Mouse (Mus musculus) liver, postnatal 0 days (tissue): ENCODE results near the gene Coro1c. TPM values are rescaled to one million over a fixed set of nuclear protein-coding genes. Genes with fewer than 3 reads are reported as not detected.

Experiments
- ATAC-seq: fragments of 200-750 bp; cut with Nextera tagmentation; 2 replicates; pipeline ENCODE4 v1.8.0; 2017; ENCODE audit warnings: mild to moderate bottlenecking, moderate library complexity
- DNase-seq: peaks from one replicate; pipeline ENCODE4 v3.0.0-alpha.2; 2016
- H3K27ac ChIP-seq: fragments of 300-500 bp; sonication (generic); 2 replicates; pipeline ENCODE4 v1.5.1; 2014; ENCODE audit warnings: antibody characterized with exemption, moderate library complexity, mild to moderate bottlenecking, low read depth
- H3K27me3 ChIP-seq: fragments of 300-500 bp; sonication (generic); 2 replicates; pipeline ENCODE4 v1.6.1; 2014; ENCODE audit warnings: low read length, control low read depth, mixed read lengths; ENCODE audit not compliant: insufficient read depth
- H3K36me3 ChIP-seq: fragments of 300-500 bp; sonication (generic); replicated peaks from 2 replicates; pipeline ENCODE4 v1.6.1; 2014; ENCODE audit warnings: mild to moderate bottlenecking, control low read depth, low read length, moderate library complexity, mixed read lengths; ENCODE audit not compliant: insufficient read depth
- H3K4me1 ChIP-seq: fragments of 300-500 bp; sonication (generic); 2 replicates; pipeline ENCODE4 v1.6.1; 2014; ENCODE audit warnings: antibody characterized with exemption, mild to moderate bottlenecking, control low read depth; ENCODE audit not compliant: insufficient read depth
- H3K4me2 ChIP-seq: fragments of 300-500 bp; sonication (generic); 2 replicates; pipeline ENCODE4 v1.6.1; 2014; ENCODE audit warnings: low read depth, mild to moderate bottlenecking, low read length, moderate library complexity, mixed read lengths
- H3K4me3 ChIP-seq: fragments of 300-500 bp; sonication (generic); 2 replicates; pipeline ENCODE4 v1.5.1; 2014; ENCODE audit warnings: low read depth, low read length
- H3K9ac ChIP-seq: fragments of 300-500 bp; sonication (generic); replicated peaks from 2 replicates; pipeline ENCODE4 v1.6.1; 2014; ENCODE audit warnings: mild to moderate bottlenecking, moderate library complexity
- H3K9me3 ChIP-seq: fragments of 300-500 bp; sonication (generic); 2 replicates; pipeline ENCODE4 v1.6.1; 2016; ENCODE audit warnings: mild to moderate bottlenecking, control low read depth, low read length, mixed read lengths
- CTCF ChIP-seq: sonication (generic); IDR thresholded peaks from 2 replicates; pipeline ENCODE4 v1.5.1; 2016; ENCODE audit warnings: antibody characterized with exemption, low read depth
- EP300 ChIP-seq: IDR thresholded peaks from 2 replicates; pipeline ENCODE4 v1.6.1; 2016; ENCODE audit warnings: antibody characterized with exemption, low read depth, mild to moderate bottlenecking
- WGBS: fragments of 180-500 bp; shearing (Covaris S2); extraction: QIAGEN DNeasy Blood & Tissue Kit; methylation state at CpG from one replicate; pipeline ENCODE4 v1.1.7; 2014; ENCODE audit not compliant: insufficient replicate concordance; 5-methylcytosine and 5-hydroxymethylcytosine counted together
- polyA plus RNA-seq: library from polyadenylated mRNA; unstranded; fragments of >200 nt; fragmentation: Nextera tagmentation; extraction: Ambion mirVana; gene quantifications from 2 replicates; pipeline ENCODE4 v1.2.1, GENCODE M21; 2015

Coro1c gene
- polyA plus RNA-seq, 1 experiment from 2014 or later, result 27.6 TPM

GRCm38 (mm10) chr5:113942580-113942979 is 34.0 kb upstream of the Coro1c start:
- Histone ChIP-seq H3K27me3 (no peaks in the 10 kb centered on the region), H3K9ac (no peak overlapping the region), H3K4me2 (no peak overlapping the region), H3K4me1 (peaks cover 2% of the 10 kb centered on the region; the same call in 1 of the 2 replicates), H3K27ac (no peak overlapping the region), H3K36me3 (peaks cover 46% of the 10 kb centered on the region), H3K9me3 (no peaks in the 10 kb centered on the region), H3K4me3 (no peak overlapping the region)
- TF ChIP-seq EP300 (no peak), CTCF (peak; percentile 67)
- ATAC-seq (no peak), DNase-seq (peak; percentile 61)
- WGBS, result 79% methylated on average over 12 of the region's 12 CpGs

- Histone ChIP-seq H3K9me3 (no peaks in the 10 kb centered on the region), H3K27me3 (no peaks in the 10 kb centered on the region), H3K4me2 (no peak overlapping the region), H3K9ac (no peak overlapping the region), H3K27ac (no peak overlapping the region), H3K36me3 (peaks cover 32% of the 10 kb centered on the region), H3K4me1 (no peaks in the 10 kb centered on the region), H3K4me3 (no peak overlapping the region)
- WGBS, result 77% methylated on average over 12 of the region's 12 CpGs
- TF ChIP-seq EP300 (no peak), CTCF (no peak)
- no peak for DNase-seq
- ATAC-seq, result no peak
Measured at GRCm38 (mm10) chr5:113939263-113939900, 30.8 kb upstream of the Coro1c start.

- Histone ChIP-seq H3K36me3 (peaks cover 25% of the 10 kb centered on the region), H3K4me1 (no peaks in the 10 kb centered on the region), H3K9me3 (no peaks in the 10 kb centered on the region), H3K27ac (no peak overlapping the region), H3K27me3 (no peaks in the 10 kb centered on the region), H3K9ac (no peak overlapping the region), H3K4me2 (no peak overlapping the region), H3K4me3 (no peak overlapping the region)
- DNase-seq, result no peak
- WGBS, result 43% methylated on average over 7 of the region's 7 CpGs
- peak; percentile 63 for ATAC-seq
- TF ChIP-seq EP300 (no peak), CTCF (no peak)
Measured at GRCm38 (mm10) chr5:113937650-113938049, 29.1 kb upstream of the Coro1c start.

- 48% methylated on average over 6 of the region's 6 CpGs for WGBS
- DNase-seq (no peak), ATAC-seq (no peak)
- Histone ChIP-seq H3K4me3 (no peak overlapping the region), H3K9ac (no peak overlapping the region), H3K9me3 (no peaks in the 10 kb centered on the region), H3K27ac (no peak overlapping the region), H3K36me3 (no peaks in the 10 kb centered on the region), H3K27me3 (no peaks in the 10 kb centered on the region), H3K4me1 (no peaks in the 10 kb centered on the region), H3K4me2 (no peak overlapping the region)
- TF ChIP-seq EP300, result no peak
Measured at GRCm38 (mm10) chr5:113933889-113934288, 25.3 kb upstream of the Coro1c start.

- Histone ChIP-seq H3K4me3 (no peak overlapping the region), H3K4me1 (no peaks in the 10 kb centered on the region), H3K27ac (no peak overlapping the region), H3K36me3 (no peaks in the 10 kb centered on the region), H3K9me3 (no peaks in the 10 kb centered on the region), H3K27me3 (no peaks in the 10 kb centered on the region), H3K9ac (no peak overlapping the region), H3K4me2 (no peak overlapping the region)
- no peak for DNase-seq
- no peak for TF ChIP-seq EP300
- TF ChIP-seq CTCF, result peak; percentile 59
- ATAC-seq, result no peak
- WGBS, result 74% methylated on average over 4 of the region's 4 CpGs
Measured at GRCm38 (mm10) chr5:113933480-113933879, 24.9 kb upstream of the Coro1c start.

- no peaks in the 10 kb centered on the region for H3K27me3 ChIP-seq
- no peaks in the 10 kb centered on the region for H3K9me3 ChIP-seq
- ATAC-seq (no peak), DNase-seq (no peak)
- H3K4me1 ChIP-seq, result no peaks in the 10 kb centered on the region
- TF ChIP-seq CTCF, result no peak
- TF ChIP-seq EP300, result no peak
- H3K27ac ChIP-seq, result no peak overlapping the region
- H3K9ac ChIP-seq, result no peak overlapping the region
- no peaks in the 10 kb centered on the region for H3K36me3 ChIP-seq
- no peak overlapping the region for H3K4me3 ChIP-seq
- WGBS, result 77% methylated on average over 3 of the region's 3 CpGs
- H3K4me2 ChIP-seq, result no peak overlapping the region
Measured at GRCm38 (mm10) chr5:113932310-113932709, 23.8 kb upstream of the Coro1c start.
